Mouse (Mus musculus) intestine, embryonic 15.5 days (tissue): ENCODE measurements at regions not wholly inside any gene's neighbourhood (a gene's known extent, or its start where the extent isn't known, plus 50 kb on each side); places are given as distances from the start of the nearest gene placed in this dataset.

ENCODE experiments used
- ATAC-seq: fragments of 200-750 bp; cut with Nextera tagmentation; 2 replicates; pipeline ENCODE4 v1.8.0; 2017; ENCODE audit warnings: moderate TSS enrichment, moderate library complexity
- H3K27ac ChIP-seq: fragments of 300-500 bp; sonication (generic); 2 replicates; pipeline ENCODE4 v1.5.1; 2015; ENCODE audit warnings: mild to moderate bottlenecking, inconsistent platforms
- H3K27me3 ChIP-seq: fragments of 300-500 bp; sonication (generic); replicated peaks from 2 replicates; pipeline ENCODE4 v1.6.1; 2015; ENCODE audit warnings: inconsistent platforms
- H3K36me3 ChIP-seq: fragments of 300-500 bp; sonication (generic); 2 replicates; pipeline ENCODE4 v1.6.1; 2015; ENCODE audit warnings: inconsistent platforms
- H3K4me1 ChIP-seq: fragments of 300-500 bp; sonication (generic); replicated peaks from 2 replicates; pipeline ENCODE4 v1.6.1; 2015; ENCODE audit warnings: inconsistent platforms
- H3K4me2 ChIP-seq: fragments of 300-500 bp; sonication (generic); replicated peaks from 2 replicates; pipeline ENCODE4 v1.6.1; 2015; ENCODE audit warnings: mild to moderate bottlenecking, inconsistent platforms
- H3K4me3 ChIP-seq: fragments of 300-500 bp; sonication (generic); replicated peaks from 2 replicates; pipeline ENCODE4 v1.5.1; 2015; ENCODE audit warnings: inconsistent platforms
- H3K9ac ChIP-seq: fragments of 300-500 bp; sonication (generic); 2 replicates; pipeline ENCODE4 v1.6.1; 2015; ENCODE audit warnings: inconsistent platforms
- H3K9me3 ChIP-seq: fragments of 300-500 bp; sonication (generic); 2 replicates; pipeline ENCODE4 v1.6.1; 2016; ENCODE audit warnings: inconsistent platforms
- WGBS: fragments of 180-500 bp; shearing (Covaris S2); methylation state at CpG from one replicate; pipeline ENCODE4 v1.1.7; 2015; 5-methylcytosine and 5-hydroxymethylcytosine counted together

DNA sequence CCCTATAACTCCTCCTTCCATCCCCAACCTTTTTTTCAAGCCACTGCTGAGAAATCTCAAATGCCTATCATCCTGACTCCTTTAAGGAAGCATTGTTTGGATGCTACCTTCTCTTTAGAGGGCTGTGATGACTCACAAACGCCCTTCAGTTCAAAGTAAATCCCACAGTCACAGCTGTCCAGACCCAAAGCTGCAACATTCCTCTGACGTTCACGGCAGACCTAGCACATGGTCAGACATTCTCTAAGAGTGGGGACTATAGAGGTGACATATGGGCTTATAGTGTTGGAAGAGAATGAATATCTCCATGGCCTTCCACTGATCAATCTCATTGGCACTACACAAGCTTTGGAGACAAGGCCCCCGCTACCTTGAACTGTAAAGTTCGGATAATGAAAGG is 139.5 kb upstream of the Tent5a start:
- no peaks in the 10 kb centered on the region for H3K9me3 ChIP-seq
- H3K4me1 ChIP-seq: no peaks in the 10 kb centered on the region

DNA sequence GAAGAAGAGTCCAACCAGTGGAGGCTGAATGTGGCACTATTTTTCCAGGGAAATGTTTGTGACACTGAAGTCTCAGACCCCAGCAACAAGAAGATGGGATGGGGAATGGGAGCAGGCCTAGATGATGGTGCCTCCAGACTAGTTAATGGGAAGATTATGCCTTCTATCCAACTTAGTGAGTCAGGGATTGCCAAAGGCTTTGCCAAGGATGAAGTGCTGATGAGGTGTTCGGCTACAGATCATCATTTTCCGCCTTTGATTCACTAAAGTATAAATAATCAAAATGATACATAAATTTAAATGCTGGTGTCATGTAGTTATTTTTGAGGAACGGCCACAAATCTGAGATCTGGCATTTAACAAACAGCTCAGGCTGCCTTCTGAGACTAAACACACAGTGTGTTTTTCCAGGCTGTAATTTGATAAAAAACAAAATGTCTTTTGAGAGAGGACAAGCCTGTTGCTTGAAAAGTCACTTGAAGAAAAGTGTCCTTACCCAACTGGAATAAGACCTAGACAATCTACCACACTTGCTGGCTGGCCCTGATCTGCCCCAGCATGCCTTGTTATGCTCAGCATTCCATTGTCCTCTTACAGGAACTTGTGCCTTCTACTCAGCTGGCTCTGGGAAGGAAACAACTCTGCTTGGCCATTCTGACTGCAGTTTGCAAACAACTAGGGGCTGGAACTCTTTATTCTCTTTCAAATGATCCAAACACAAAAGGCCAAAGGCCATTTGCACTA is 132.1 kb upstream of the Tent5a start:
- Histone ChIP-seq H3K9me3 (no peaks in the 10 kb centered on the region), H3K27ac (no peak overlapping the region), H3K4me1 (no peaks in the 10 kb centered on the region), H3K27me3 (no peaks in the 10 kb centered on the region), H3K4me3 (no peak overlapping the region), H3K9ac (no peak overlapping the region), H3K36me3 (no peaks in the 10 kb centered on the region), H3K4me2 (no peak overlapping the region)
- 86% methylated on average over 3 of the region's 3 CpGs for WGBS
- ATAC-seq: no peak

More for the DNA sequence above, 139.5 kb upstream of the Tent5a start:
- 76% methylated on average over 5 of the region's 5 CpGs for WGBS
- H3K9ac ChIP-seq: no peak overlapping the region
- H3K27me3 ChIP-seq: no peaks in the 10 kb centered on the region
- H3K36me3 ChIP-seq: no peaks in the 10 kb centered on the region
- no peak for ATAC-seq
- H3K4me3 ChIP-seq: no peak overlapping the region
- no peak overlapping the region for H3K27ac ChIP-seq
- H3K4me2 ChIP-seq: no peak overlapping the region

DNA sequence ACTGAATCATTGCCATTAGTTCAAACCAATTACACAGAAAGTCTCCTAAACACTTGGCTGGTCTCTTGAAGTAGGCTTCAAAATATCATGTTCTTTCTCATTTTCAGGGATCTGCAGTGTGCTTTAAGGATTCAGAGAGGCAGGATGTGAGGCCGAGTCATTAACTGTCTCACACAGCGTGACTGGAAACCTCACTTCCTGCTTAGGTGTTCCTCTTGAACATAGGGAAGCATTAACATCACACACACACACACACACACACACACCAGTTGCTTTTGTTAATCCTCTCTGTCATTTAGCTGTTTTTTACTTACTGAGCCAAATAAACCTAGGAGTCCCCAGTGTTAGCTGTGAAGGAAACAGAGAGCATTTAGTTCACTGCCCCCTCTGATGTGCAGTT is 131.2 kb upstream of the Tent5a start:
- WGBS: 79% methylated on average over 2 of the region's 2 CpGs

DNA sequence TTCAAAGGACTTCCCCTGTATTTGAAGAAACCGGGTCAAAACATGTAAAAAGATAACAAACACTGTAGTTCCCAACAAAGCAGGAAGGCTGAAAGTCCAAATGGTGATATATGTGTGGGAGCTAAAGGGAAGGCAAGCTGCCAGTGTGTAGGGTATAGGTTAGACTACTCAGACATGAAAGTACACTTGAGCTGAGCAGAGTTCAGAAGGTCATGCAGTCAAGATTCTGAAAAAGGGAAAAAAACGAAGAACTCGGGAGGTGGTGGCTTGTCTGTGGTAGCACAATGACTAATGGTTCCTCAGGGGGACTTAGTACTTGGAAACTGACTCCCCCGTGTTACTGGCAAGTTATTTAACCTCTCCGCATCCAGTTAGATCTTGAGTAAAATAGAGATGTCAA is 130.3 kb upstream of the Tent5a start:
- Histone ChIP-seq H3K9me3 (no peaks in the 10 kb centered on the region), H3K4me3 (no peak overlapping the region), H3K27me3 (no peaks in the 10 kb centered on the region), H3K27ac (no peak overlapping the region), H3K4me1 (no peaks in the 10 kb centered on the region), H3K9ac (no peak overlapping the region), H3K36me3 (no peaks in the 10 kb centered on the region), H3K4me2 (no peak overlapping the region)
- no peak for ATAC-seq
- 44% methylated on average over 5 of the region's 5 CpGs for WGBS

More for the DNA sequence above, 131.2 kb upstream of the Tent5a start:
- ATAC-seq: no peak
- Histone ChIP-seq H3K27me3 (no peaks in the 10 kb centered on the region), H3K4me1 (no peaks in the 10 kb centered on the region), H3K27ac (no peak overlapping the region), H3K4me2 (no peak overlapping the region), H3K36me3 (no peaks in the 10 kb centered on the region), H3K9ac (no peak overlapping the region), H3K9me3 (no peaks in the 10 kb centered on the region), H3K4me3 (no peak overlapping the region)

DNA sequence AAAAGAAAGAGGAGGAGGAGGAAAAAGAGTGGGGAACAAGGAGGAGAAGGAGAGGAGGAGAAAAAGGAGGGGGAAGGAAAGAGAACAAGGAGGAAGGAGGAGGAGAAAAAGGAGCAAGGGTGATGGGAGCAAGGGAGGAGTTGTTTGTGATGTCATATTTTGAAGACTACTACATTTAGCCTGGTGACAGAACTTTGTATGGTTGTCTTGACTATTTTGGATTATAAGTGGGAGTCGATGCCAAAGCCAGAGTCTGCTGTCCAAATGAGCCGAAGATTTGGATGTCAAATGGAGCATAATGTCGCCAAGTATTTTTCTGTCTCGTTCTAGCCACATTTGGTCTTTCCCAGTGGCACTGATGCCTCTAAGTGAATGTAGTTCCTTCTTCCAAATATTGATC is 128.2 kb upstream of the Tent5a start:
- H3K9me3 ChIP-seq: no peaks in the 10 kb centered on the region
- 81% methylated on average over 4 of the region's 4 CpGs for WGBS
- H3K27ac ChIP-seq: no peak overlapping the region
- H3K9ac ChIP-seq: no peak overlapping the region
- H3K4me1 ChIP-seq: no peaks in the 10 kb centered on the region
- H3K4me3 ChIP-seq: no peak overlapping the region
- H3K4me2 ChIP-seq: no peak overlapping the region
- H3K27me3 ChIP-seq: no peaks in the 10 kb centered on the region
- ATAC-seq: no peak
- H3K36me3 ChIP-seq: no peaks in the 10 kb centered on the region

DNA sequence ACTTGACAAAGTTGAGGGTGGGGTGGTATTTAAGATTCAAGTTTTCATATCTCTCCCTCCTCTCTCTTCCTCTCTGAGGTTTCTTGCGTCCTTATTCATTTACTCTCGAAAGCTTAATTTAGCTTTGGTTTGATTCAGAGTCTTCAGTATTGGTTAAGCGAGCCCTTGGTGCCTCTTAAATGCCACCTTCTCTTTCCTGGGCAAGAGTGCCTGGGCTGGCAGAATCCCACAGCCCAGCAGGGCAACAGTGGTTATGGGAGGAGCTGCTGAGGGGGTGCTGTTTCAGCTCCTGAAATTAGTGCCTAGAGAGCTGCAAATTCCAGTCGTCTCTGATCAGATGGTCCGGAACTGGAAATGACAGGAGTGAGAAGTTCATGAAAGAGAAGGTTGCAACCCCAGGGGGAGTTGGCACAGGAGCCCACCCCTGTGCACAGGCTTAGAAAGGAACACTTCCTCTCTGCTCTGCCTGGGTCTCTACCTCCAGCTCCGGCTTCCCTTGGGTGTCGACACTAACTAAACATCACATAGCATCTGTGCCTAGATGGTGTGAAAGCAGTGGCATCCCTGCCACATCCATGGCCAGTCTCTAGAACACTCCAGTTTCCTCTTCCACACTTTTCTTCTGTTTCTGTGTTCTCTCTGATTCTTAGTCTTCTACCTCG is 125.2 kb upstream of the Tent5a start:
- no peak overlapping the region for H3K27ac ChIP-seq
- WGBS: 80% methylated on average over 8 of the region's 8 CpGs
- no peak overlapping the region for H3K9ac ChIP-seq
- H3K4me3 ChIP-seq: no peak overlapping the region
- ATAC-seq: no peak
- no peak overlapping the region for H3K4me2 ChIP-seq
- H3K4me1 ChIP-seq: no peaks in the 10 kb centered on the region
- H3K27me3 ChIP-seq: no peaks in the 10 kb centered on the region
- H3K9me3 ChIP-seq: no peaks in the 10 kb centered on the region
- H3K36me3 ChIP-seq: no peaks in the 10 kb centered on the region

DNA sequence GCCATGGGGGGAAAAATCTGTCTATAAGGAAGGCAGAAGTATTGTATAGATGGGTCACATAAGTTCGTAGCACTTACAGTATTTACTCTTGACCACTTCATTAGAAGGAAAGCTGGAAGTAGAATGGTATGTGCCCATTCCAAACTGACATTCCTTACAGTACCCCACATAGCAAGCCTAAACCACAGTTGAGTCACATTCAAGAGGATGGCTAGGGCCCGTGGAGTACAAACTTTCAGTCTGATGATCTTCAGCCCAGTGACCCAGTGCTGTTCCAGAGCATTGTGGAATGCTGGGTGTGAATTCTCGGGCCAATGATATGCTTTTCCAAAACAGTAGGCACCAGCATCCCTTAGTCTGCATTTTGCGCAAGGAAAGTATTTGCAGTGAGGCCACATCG is 124.2 kb upstream of the Tent5a start:
- no peak overlapping the region for H3K27ac ChIP-seq
- H3K4me2 ChIP-seq: no peak overlapping the region
- H3K9me3 ChIP-seq: no peaks in the 10 kb centered on the region
- WGBS: 88% methylated on average over 5 of the region's 5 CpGs
- H3K36me3 ChIP-seq: no peaks in the 10 kb centered on the region
- H3K27me3 ChIP-seq: no peaks in the 10 kb centered on the region
- H3K9ac ChIP-seq: no peak overlapping the region
- H3K4me1 ChIP-seq: no peaks in the 10 kb centered on the region
- no peak for ATAC-seq
- H3K4me3 ChIP-seq: no peak overlapping the region

DNA sequence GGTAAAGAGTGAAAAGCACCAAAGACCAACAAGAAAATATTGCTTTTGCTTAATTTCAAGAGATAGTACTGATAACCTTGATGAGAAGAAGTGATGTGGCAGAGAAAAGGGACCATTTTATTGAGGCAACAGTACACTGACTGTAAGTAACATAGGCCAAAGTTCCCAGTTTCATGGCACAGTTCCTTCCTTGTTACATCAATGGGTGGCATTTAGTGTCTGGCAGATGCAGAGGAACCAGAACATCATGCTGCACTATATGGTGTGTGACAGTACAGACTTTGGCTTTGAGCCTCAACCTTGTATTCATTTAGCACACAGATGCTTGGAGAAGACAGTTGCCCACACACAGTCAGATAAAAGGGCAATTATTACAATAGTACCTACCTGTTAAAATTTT is 123.7 kb upstream of the Tent5a start:
- H3K27me3 ChIP-seq: no peaks in the 10 kb centered on the region
- no peaks in the 10 kb centered on the region for H3K4me1 ChIP-seq
- no peaks in the 10 kb centered on the region for H3K36me3 ChIP-seq
- ATAC-seq: no peak
- H3K4me3 ChIP-seq: no peak overlapping the region
- H3K27ac ChIP-seq: no peak overlapping the region
- H3K4me2 ChIP-seq: no peak overlapping the region
- H3K9me3 ChIP-seq: no peaks in the 10 kb centered on the region
- H3K9ac ChIP-seq: no peak overlapping the region

DNA sequence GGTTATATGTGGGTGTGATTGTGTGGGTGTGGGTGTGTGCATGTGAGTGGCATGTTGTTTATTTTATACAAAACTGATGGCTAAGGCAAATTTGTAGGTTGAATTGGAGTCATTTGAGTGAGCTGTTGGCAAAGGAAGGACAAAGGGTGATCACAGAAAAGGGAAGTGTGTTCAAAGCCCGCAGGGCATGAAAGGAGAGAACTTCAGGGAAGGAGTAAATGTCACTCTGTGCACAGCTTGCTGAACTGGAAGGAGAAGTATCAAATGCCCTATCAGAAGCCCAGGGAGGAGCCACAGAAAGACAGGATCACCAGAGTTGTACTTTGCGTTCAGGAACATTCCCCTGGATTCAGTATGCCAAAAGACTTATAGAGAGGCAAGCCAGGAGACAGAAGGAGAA is 122.3 kb upstream of the Tent5a start:
- no peak for ATAC-seq
- H3K4me1 ChIP-seq: no peaks in the 10 kb centered on the region

DNA sequence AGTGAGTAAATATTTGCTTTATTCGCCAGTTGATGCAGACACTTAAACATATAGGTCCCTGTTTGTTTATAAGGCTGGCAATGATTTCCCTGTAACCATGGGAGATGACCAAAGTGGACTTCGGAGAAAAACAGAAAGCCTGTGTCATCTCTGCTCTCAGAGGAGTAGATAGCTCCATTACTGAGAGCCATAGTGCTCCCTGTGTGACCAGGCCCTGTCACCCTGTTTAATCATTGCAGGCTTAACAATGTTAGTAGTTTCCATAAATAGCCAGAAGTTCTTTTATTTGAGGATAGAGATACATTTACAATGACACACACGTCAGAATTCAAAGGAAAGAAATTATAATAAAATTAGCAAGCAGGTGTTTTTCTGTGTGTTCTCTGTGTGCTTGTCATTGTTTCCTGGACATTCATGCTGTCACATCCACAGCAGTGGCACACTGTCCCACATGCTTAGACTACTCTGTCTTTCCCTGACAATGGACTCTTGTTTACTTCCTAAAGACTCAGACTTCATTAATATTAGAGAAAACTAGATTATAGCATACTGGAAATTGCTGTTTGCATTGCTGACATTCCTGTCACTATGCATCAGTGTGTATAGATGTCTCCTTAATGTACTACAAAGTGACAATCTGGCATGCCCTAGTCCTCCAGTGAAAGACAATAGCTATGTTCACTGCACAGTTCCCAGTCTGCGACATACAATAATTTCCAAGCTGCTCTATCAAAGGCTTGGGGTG is 115.8 kb upstream of the Tent5a start:
- no peak overlapping the region for H3K9ac ChIP-seq
- peak; percentile 39 for ATAC-seq
- H3K4me3 ChIP-seq: no peak overlapping the region
- no peaks in the 10 kb centered on the region for H3K9me3 ChIP-seq
- no peak overlapping the region for H3K4me2 ChIP-seq
- no peaks in the 10 kb centered on the region for H3K36me3 ChIP-seq
- H3K4me1 ChIP-seq: no peaks in the 10 kb centered on the region
- H3K27ac ChIP-seq: no peak overlapping the region
- 52% methylated on average over 4 of the region's 4 CpGs for WGBS
- H3K27me3 ChIP-seq: no peaks in the 10 kb centered on the region

More for the DNA sequence above, 122.3 kb upstream of the Tent5a start:
- H3K9me3 ChIP-seq: no peaks in the 10 kb centered on the region
- H3K27ac ChIP-seq: no peak overlapping the region
- WGBS: 88% methylated on average over 2 of the region's 2 CpGs
- no peaks in the 10 kb centered on the region for H3K36me3 ChIP-seq
- no peaks in the 10 kb centered on the region for H3K27me3 ChIP-seq
- no peak overlapping the region for H3K4me3 ChIP-seq
- no peak overlapping the region for H3K9ac ChIP-seq
- no peak overlapping the region for H3K4me2 ChIP-seq

DNA sequence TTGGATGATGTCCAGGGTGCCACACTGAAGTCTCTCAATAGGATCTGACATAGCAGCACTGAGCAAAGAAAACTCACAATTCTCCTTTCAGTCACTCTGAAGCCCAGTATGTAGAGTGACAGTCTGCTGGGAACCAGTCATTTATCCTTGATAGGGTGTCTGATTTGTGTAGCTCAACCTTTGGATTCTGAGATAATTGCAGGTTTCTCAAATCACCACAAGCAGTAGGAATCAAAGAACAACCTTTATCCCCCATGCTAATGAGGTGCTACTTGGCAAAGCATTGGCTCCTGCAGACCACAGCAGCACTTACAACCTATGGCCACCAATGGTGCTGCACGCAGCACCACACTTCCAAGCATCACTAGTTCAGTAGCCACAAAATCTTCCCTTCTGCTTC is 112.5 kb upstream of the Tent5a start:
- no peak overlapping the region for H3K27ac ChIP-seq
- H3K4me3 ChIP-seq: no peak overlapping the region
- H3K27me3 ChIP-seq: no peaks in the 10 kb centered on the region
- H3K4me1 ChIP-seq: no peaks in the 10 kb centered on the region
- no peak overlapping the region for H3K9ac ChIP-seq
- peak; percentile 79 for ATAC-seq
- no peak overlapping the region for H3K4me2 ChIP-seq
- no peaks in the 10 kb centered on the region for H3K9me3 ChIP-seq
- no peaks in the 10 kb centered on the region for H3K36me3 ChIP-seq
- WGBS: 46% methylated on average over 1 of the region's 1 CpGs

DNA sequence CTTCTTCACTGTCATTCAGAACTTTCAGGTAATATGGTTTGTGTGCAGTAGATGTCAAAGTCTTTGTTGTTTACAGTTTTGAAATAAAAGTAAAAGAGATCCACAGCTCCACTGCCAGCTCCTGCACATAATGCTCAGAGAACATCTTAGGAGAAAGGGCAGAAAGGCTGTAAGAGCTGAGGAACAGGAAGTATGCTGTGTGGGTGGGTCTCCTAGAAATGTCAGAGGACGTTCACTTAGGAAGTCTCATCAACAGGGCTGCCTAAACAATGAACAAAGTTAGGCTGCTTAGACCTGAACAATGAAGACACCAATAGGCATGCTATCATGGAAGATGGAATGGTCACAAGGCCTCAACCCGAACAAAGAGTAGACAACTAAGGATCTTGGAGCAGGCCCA is 105.1 kb upstream of the Tent5a start:
- no peak for ATAC-seq
- H3K9me3 ChIP-seq: no peaks in the 10 kb centered on the region
- H3K36me3 ChIP-seq: no peaks in the 10 kb centered on the region
- H3K27me3 ChIP-seq: no peaks in the 10 kb centered on the region
- no peaks in the 10 kb centered on the region for H3K4me1 ChIP-seq
- no peak overlapping the region for H3K9ac ChIP-seq
- H3K27ac ChIP-seq: no peak overlapping the region
- WGBS: 75% methylated on average over 2 of the region's 2 CpGs
- no peak overlapping the region for H3K4me3 ChIP-seq
- no peak overlapping the region for H3K4me2 ChIP-seq
